Mouse (Mus musculus) thymus, adult 2 months (tissue): ENCODE results near the gene Prl2a1.

Experiments used
- CTCF ChIP-seq: fragments of 200-500 bp; IDR thresholded peaks from 2 replicates; pipeline ENCODE4 v1.5.1; 2012; ENCODE audit warnings: mild to moderate bottlenecking, control low read depth, low read length, moderate library complexity, borderline replicate concordance; ENCODE audit not compliant: control insufficient read depth, poor library complexity, insufficient read depth; ENCODE audit errors: extremely low read depth
- POLR2A ChIP-seq: fragments of 200-500 bp; IDR thresholded peaks from 2 replicates; pipeline ENCODE4 v1.6.1; 2012; ENCODE audit warnings: mild to moderate bottlenecking, low read length, control low read depth, moderate library complexity; ENCODE audit not compliant: control insufficient read depth, poor library complexity, insufficient read depth; ENCODE audit errors: extremely low read depth

DNA sequence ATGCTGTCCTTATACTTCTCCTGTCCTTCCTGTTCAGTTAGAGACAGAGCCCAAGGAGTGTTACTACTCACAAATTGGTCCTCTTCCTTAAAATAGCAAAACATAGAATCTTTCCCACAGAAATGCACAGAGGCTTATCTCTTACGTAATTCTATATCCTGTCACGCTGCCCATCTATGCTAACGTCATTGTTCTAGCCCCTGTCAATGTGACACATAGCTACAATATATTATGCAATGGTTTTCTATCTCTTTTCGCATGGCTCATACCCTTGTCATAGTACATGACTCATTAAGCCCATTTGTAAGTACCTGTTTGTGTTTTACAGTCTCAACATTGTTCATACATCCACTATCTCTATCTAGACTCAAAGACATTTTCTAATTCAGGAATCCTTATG lies 2.2 kb upstream of the Prl2a1 start:
- TF ChIP-seq CTCF (no peak), POLR2A (no peak)
